Mouse (Mus musculus): ENCODE measurements around the gene Lmo7. TPM values are rescaled to one million over a fixed set of nuclear protein-coding genes. Genes with fewer than 3 reads are reported as not detected.
A peak's percentile ranks its signal among the peaks of the same experiment; 100 is the strongest.

The Lmo7 gene
- total RNA-seq, 4 experiments from 2014 or later: 393 to 433 (median 398) TPM

DNA sequence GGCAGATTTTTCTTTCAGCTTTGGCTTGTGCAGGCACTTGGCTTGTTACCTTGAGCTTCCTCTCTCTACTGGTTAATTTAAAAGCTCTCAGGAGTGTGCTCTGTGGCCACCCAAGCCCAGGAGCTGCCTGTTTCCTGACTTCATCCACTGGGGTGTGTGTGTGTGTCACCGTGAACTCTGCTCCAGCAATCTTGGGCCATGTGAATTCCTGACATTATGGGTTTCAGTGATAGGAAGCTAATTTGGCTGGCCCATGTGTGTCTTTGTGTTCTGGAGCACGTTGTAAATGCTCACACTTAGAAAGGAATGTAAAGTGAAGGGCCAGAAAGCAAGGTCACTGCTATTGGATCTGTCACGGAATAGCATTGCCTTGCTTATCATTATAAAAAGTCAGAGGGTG is 143.1 kb downstream of the Lmo7 start:
- peak; percentile 78 for DNase-seq (ENCODE audit: low spot score)

DNA sequence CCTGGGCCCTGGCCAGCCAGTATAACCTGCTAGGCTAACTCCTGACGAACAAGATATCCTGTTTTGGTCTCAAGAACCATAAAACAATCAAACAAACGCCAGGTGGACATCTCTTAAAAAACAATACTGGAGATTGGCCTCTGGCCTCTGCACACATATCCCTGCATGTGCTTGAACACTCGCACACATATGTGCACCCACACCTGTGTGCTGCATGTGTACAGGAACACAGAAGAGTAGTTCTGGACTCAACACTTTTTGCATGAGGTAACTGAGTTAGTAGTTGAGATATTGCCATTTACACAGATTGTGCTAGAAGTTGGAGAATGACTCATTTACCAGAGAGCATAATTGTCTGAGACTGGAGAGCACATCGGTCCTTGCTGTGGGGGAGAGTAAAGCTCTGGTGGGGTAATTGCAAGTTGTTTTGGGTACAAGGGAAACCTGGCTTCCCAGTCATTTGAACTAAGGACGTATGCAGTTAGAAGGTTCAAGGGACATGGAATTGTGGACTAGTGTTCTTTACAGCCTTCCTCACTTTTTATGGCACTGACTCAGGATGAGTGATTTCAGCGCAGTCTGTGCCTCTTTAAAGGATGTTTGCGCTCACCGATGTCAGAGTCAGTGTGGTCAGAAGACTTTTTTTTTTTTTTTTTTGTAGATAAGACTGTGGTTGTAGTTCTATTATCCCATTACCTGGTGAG is 148.7 kb downstream of the Lmo7 start:
- no peak for DNase-seq (ENCODE audit: low spot score)

DNA sequence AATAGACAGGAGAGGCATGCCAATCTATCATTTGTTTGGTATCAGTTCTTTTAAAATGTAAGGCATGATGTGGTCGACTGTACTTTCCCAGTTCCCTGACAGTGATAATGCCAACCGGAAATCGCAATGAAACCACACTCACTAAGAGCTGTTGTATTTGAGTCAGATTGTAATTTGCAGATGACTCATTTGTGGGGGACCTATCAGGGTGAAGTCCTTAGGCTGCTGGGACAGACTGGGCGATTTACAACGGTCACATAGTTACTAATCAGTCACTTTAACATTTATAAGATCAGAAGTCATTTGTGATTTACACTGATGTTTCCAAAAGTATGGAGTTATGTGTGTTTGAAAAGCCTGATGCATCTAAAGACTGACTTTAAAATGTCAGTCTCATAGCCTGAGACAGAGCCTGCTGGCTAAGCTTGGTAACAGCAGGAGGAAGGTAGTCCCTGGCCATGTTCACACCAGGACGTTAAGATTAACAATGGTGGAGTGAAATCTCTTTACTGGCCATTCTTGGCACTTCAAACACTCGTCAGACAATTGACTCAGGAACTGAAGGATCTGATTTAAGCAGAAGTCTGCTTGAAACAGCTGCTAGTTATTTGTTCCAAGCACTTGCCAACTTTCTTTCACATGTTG is 149.4 kb downstream of the Lmo7 start:
- no peak for DNase-seq (ENCODE audit: low spot score)

- no peak for DNase-seq (ENCODE audit: low spot score)
Measured at GRCm38 (mm10) chr14:101882966-101883365, 153.2 kb downstream of the Lmo7 start.

- DNase-seq (ENCODE audit: low spot score): no peak
Measured at GRCm38 (mm10) chr14:101883787-101884186, 154.0 kb downstream of the Lmo7 start.

DNA sequence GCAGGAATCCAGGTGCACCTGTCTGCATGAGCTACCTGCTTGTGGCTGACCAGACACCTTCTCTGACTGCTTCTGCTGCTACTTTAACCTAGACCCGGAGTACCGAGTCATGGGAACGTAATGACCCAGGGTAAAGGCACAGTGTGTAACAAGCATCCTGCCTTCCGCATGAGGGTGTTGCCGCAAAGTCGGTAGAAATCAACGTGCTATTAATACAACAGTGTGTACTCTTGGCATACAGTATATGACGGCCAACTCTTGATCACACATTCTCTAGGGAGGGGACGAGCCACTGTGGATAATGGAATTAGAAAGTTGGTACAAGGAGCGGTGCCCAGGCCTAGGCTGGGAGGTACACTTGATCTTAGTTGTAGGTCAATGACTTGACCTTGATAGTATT is 156.6 kb downstream of the Lmo7 start:
- no peak for DNase-seq (ENCODE audit: low spot score)

GRCm38 (mm10) chr14:101891903-101892448 is 162.2 kb downstream of the Lmo7 start:
- no peak for DNase-seq (ENCODE audit: low spot score)

DNA sequence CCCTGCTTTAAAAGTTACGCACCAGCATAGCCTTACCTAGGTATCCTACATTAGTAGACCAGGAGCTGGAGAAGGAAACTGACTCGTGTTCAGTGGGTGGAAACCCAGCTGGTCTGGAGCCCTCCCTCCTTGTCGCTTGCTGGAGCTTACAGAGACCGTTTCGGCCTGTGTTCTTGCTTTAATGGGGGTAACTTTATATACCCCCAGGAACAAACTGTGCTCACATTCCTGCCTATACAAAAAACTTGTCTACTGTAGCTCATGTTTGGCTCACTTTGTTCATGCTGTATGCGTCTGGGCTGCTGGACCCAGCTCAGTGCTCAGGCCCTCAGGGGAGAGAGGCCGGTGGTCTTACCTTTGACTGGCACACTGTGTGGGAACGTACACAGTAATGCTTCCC is 162.7 kb downstream of the Lmo7 start:
- no peak for DNase-seq (ENCODE audit: low spot score)

DNA sequence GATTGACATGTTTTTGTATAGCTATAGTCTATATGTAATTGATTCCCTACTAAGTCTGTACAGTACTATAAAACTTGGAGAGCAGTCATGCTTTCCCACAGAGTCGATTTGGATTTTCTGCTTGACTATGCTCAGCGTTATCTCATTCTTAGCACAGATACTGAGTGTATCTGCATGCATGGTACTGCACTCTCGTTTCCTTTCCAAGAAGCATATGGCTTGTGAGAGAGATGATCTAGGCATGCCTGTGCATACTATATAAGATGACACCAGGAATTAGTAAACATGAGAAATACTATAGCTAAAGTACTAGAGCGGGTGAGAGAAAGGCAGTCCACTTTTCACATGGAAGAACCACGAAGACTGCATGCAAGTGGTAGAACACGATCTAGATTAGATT is 163.5 kb downstream of the Lmo7 start:
- DNase-seq (ENCODE audit: low spot score): no peak

- no peak for DNase-seq (ENCODE audit: low spot score)
Measured at GRCm38 (mm10) chr14:101898250-101898649, 168.5 kb downstream of the Lmo7 start.

DNA sequence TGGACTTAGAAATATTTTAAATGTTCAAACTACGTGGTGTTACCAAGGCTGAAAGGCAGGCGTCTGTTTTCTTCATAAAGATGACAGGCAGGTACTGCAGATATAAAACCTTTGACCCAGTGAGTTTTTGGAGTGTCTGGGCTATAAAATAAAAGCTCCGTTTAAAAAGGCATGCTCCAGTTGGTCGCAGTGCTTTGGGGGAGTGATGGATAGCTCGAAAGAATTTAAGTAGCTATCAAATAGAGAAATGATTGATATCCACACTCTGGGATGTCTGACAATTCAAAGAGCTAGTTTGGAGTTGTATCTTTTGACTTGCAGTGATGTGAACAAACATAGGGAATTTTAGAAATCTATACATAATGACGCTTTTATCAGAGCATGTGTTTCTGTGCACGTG is 171.7 kb downstream of the Lmo7 start:
- no peak for DNase-seq (ENCODE audit: low spot score)

DNA sequence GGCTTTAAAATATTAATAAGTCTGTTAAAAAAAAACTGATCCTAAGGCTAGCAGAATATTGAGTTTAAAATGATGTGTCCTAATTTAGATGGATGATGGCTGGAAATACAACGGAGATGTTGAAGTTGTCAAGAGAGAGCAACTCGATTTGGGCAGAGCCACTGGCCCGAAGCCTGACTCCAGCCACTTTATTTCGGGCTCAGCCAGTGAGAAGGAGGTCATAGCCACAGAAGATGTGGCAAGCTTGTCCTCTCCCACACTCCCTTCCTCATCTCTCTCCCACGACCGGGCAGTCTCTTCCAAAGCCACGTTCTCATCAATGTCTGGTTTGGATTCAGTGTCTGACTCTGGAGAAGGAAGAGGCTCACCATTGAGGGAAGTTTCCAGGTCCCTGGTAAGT is 172.2 kb downstream of the Lmo7 start:
- DNase-seq (ENCODE audit: low spot score): no peak

DNA sequence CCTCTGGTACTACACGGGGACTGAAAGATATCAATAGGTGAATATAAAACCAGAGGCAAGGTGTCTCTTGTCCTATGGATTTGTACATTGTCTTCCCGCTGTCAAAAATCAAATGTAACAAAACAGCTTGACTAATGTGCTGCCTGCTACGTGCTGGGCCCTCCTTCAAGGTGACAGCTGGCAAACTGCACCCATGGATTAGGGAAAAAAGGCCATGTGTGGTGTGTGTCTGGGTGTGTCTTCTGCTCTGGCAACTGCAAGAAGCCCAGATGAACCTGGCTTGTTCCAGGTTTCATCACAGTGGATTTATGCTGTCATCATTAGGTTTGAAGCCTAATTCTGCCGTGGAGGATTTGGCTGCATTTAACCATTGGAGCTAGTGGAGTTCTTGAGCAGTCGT is 174.0 kb downstream of the Lmo7 start:
- DNase-seq (ENCODE audit: low spot score): no peak

GRCm38 (mm10) chr14:101911983-101912382 is 182.2 kb downstream of the Lmo7 start:
- peak; percentile 65 for DNase-seq (ENCODE audit: low spot score)

DNA sequence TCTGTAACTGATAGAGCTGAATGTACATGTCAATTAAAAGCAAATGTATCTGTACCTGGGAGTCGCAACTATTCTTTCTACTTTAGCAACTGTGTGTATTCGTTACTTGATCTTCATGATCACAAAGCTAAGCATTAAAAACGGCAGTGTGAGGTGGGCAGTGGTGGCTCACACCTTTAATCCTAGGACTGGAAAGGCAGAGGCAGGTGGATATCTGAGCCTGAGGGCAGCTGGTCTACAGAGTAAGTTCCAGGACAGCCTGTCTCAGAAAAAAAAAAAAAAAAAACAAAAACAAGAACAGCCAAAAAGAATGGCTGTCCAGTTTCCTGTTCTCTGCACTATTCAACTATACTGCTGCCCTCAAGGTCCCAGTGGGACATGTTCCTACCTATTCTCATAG is 182.6 kb downstream of the Lmo7 start:
- no peak for DNase-seq (ENCODE audit: low spot score)

GRCm38 (mm10) chr14:101914321-101914720 is 184.6 kb downstream of the Lmo7 start:
- no peak for DNase-seq (ENCODE audit: low spot score)

- peak; percentile 66 for DNase-seq (ENCODE audit: low spot score)
Measured at GRCm38 (mm10) chr14:101915867-101916266, 186.1 kb downstream of the Lmo7 start.

DNA sequence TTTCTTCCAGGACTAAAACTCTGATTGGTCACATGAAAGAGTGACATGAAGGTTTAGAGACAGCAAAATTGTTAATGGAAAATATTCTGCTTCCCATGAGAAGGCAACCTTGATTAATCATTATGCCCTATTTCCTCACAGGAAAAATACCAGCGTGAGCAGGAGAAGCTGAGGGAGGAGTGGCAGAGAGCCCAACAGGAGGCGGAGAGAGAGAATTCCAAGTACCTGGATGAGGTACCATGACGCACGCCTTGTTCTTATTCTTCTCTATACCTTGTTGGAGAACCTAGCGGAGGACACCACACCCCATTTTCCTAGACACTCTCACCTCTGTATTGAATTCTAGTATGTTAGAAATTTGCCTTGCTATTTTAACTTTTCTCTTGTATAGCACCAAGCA is 188.7 kb downstream of the Lmo7 start:
- no peak for DNase-seq (ENCODE audit: low spot score)

DNA sequence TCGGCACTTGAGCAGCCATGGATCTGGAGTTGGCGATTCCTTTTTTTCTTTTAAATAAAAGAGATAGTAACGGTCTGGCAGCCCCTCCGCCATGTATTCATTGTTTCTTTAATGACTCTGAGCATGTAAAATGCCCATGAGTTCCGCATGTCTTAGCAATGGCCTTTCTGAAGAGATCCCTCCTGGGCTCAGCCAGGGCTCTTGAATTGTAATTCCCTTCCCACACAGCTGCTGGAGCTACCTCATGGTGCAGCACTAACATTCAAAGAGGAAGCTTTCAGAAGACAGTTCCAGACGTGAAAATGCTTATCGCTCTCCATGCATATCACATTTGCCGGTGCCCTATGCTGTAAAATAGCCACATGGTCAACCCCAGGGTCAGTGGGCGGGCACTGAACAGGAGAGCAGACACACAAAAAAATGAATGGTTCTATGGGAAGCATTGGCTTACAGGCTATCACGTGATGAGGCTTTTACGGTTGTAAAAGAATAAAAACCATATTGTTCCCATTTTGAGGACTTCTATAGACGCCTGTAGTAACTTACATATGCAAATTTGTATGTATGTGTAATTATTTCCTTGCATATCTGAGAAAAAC is 198.0 kb downstream of the Lmo7 start:
- no peak for DNase-seq (ENCODE audit: low spot score)

DNA sequence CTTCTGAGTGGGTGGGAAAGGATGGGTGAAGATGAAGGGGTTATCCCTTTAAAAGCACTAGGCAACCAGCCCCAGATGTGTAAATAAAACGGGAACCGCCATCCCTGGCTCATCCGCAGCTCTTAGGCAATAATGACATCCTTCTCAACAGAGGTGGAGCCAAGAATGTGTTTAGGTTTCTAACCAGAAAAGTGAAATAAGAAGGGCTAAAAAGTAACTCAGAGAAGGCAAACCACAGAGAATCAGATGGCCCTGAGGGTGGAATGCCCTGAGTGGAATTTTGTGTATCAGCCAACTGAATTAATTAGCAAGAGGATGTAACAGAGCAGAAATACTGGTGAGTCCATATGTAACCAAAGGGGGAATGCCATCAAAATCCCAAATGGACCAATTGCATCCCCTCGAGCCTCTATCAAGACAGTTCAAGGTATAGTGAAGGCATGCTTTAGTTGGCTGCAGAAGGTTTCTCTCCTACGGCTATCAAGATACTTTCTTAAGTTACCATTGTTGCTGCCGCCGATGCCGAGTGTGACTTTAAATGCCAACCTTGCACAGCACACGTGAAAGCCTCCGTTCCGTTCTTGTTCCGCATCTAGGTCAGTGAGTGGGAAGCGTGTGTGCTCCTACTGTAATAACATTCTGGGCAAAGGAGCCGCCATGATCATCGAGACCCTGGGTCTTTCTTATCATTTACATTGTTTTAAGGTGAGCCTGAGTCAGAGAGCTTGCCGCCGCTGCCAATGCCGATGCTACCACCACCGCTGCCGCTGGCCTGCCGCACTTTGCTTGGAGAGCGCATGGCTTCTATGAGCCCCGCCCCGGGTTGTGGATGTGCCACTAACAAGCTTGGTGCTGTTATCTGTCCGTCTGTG is 201.1 kb downstream of the Lmo7 start:
- no peak for DNase-seq (ENCODE audit: low spot score)

DNA sequence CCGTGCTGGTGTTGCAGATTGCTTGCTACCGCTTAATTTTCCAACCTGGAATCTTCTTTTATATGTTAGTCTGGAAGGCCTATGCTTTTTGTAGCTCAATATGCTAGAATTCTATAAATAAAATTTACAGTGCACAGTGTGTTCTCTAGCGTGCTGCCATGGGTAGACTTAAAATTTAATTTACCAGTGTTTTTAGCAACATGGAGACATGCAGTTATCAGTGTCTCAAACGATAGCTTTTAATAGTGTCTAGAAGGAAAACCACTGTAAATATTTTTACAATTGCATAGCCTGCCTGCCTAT is 201.6 kb downstream of the Lmo7 start:
- no peak for DNase-seq (ENCODE audit: low spot score)

- no peak for DNase-seq (ENCODE audit: low spot score)
Measured at GRCm38 (mm10) chr14:101933551-101933950, 203.8 kb downstream of the Lmo7 start.

Measured in heart, adult 8-10 months (tissue).